Mouse (Mus musculus) heart, embryonic 15.5 days (tissue): ENCODE measurements around the gene Rab3c. TPM values are rescaled to one million over a fixed set of nuclear protein-coding genes. Genes with fewer than 3 reads are reported as not detected.

Experiments used
- ATAC-seq: fragments of 200-750 bp; cut with Nextera tagmentation; replicated peaks from 2 replicates; pipeline ENCODE4 v1.8.0; 2017; ENCODE audit warnings: low read depth, moderate TSS enrichment; ENCODE audit not compliant: insufficient number of reproducible peaks, insufficient read depth, low FRiP score
- H3K27ac ChIP-seq: fragments of 300-500 bp; sonication (generic); 2 replicates; pipeline ENCODE4 v1.5.1; 2015; ENCODE audit warnings: mild to moderate bottlenecking, inconsistent platforms
- H3K27me3 ChIP-seq: fragments of 300-500 bp; sonication (generic); 2 replicates; pipeline ENCODE4 v1.6.1; 2015; ENCODE audit warnings: inconsistent platforms
- H3K36me3 ChIP-seq: fragments of 300-500 bp; sonication (generic); 2 replicates; pipeline ENCODE4 v1.6.1; 2015; ENCODE audit warnings: mild to moderate bottlenecking, inconsistent platforms
- H3K4me1 ChIP-seq: fragments of 300-500 bp; sonication (generic); replicated peaks from 2 replicates; pipeline ENCODE4 v1.6.1; 2015; ENCODE audit warnings: inconsistent platforms
- H3K4me2 ChIP-seq: fragments of 300-500 bp; sonication (generic); 2 replicates; pipeline ENCODE4 v1.6.1; 2015; ENCODE audit warnings: inconsistent platforms, mild to moderate bottlenecking, moderate library complexity
- H3K4me3 ChIP-seq: fragments of 300-500 bp; sonication (generic); 2 replicates; pipeline ENCODE4 v1.5.1; 2015; ENCODE audit warnings: mild to moderate bottlenecking, inconsistent platforms
- H3K9ac ChIP-seq: fragments of 300-500 bp; sonication (generic); 2 replicates; pipeline ENCODE4 v1.6.1; 2015; ENCODE audit warnings: mild to moderate bottlenecking, inconsistent platforms
- H3K9me3 ChIP-seq: fragments of 300-500 bp; sonication (generic); replicated peaks from 2 replicates; pipeline ENCODE4 v1.6.1; 2016; ENCODE audit warnings: inconsistent platforms
- WGBS: fragments of 180-500 bp; shearing (Covaris S2); methylation state at CpG from one replicate; pipeline ENCODE4 v1.1.7; 2015; ENCODE audit warnings: mixed read lengths; 5-methylcytosine and 5-hydroxymethylcytosine counted together
- polyA plus RNA-seq: library from polyadenylated mRNA; unstranded; fragments of >200 nt; fragmentation: Nextera tagmentation; extraction: Ambion mirVana; gene quantifications from 2 replicates; pipeline ENCODE4 v1.2.1, GENCODE M21; 2015

Rab3c gene
- polyA plus RNA-seq, 1 experiment from 2014 or later, result 0.25 TPM

- Histone ChIP-seq H3K4me2 (no peak overlapping the region), H3K27me3 (no peaks in the 10 kb centered on the region), H3K9me3 (no peaks in the 10 kb centered on the region), H3K27ac (no peak overlapping the region), H3K4me3 (no peak overlapping the region), H3K9ac (no peak overlapping the region), H3K4me1 (no peaks in the 10 kb centered on the region), H3K36me3 (no peaks in the 10 kb centered on the region)
- no peak for ATAC-seq
These were observed 199.6 kb downstream of the Rab3c start for GRCm38 (mm10) chr13:110081174-110081573.

GRCm38 (mm10) chr13:110075587-110075986, 205.2 kb downstream of the Rab3c start:
- H3K4me1 ChIP-seq, result no peaks in the 10 kb centered on the region

GRCm38 (mm10) chr13:110074180-110074579, 206.6 kb downstream of the Rab3c start:
- WGBS, result 69% methylated on average over 2 of the region's 2 CpGs
- no peak overlapping the region for H3K4me2 ChIP-seq
- no peaks in the 10 kb centered on the region for H3K4me1 ChIP-seq
- no peak for ATAC-seq
- no peaks in the 10 kb centered on the region for H3K9me3 ChIP-seq
- H3K9ac ChIP-seq, result no peak overlapping the region
- no peak overlapping the region for H3K27ac ChIP-seq
- H3K36me3 ChIP-seq, result no peaks in the 10 kb centered on the region
- H3K27me3 ChIP-seq, result no peaks in the 10 kb centered on the region
- no peak overlapping the region for H3K4me3 ChIP-seq

More at GRCm38 (mm10) chr13:110075587-110075986, 205.2 kb downstream of the Rab3c start:
- Histone ChIP-seq H3K4me2 (no peak overlapping the region), H3K9me3 (no peaks in the 10 kb centered on the region), H3K4me3 (no peak overlapping the region), H3K36me3 (no peaks in the 10 kb centered on the region), H3K27ac (no peak overlapping the region), H3K27me3 (no peaks in the 10 kb centered on the region), H3K9ac (no peak overlapping the region)
- WGBS, result 81% methylated on average over 9 of the region's 9 CpGs
- no peak for ATAC-seq

- 56% methylated on average over 3 of the region's 3 CpGs for WGBS
- H3K4me3 ChIP-seq, result no peak overlapping the region
- H3K27ac ChIP-seq, result no peak overlapping the region
- H3K9ac ChIP-seq, result no peak overlapping the region
- H3K4me2 ChIP-seq, result no peak overlapping the region
- no peaks in the 10 kb centered on the region for H3K9me3 ChIP-seq
- H3K4me1 ChIP-seq, result peaks cover 4% of the 10 kb centered on the region; the same call in 1 of the 2 replicates
- ATAC-seq, result no peak
- H3K36me3 ChIP-seq, result no peaks in the 10 kb centered on the region
- no peaks in the 10 kb centered on the region for H3K27me3 ChIP-seq
These were observed 213.6 kb downstream of the Rab3c start for GRCm38 (mm10) chr13:110067149-110067548.

- Histone ChIP-seq H3K27me3 (no peaks in the 10 kb centered on the region), H3K36me3 (no peaks in the 10 kb centered on the region), H3K4me3 (no peak overlapping the region), H3K27ac (no peak overlapping the region), H3K4me1 (peaks cover 4% of the 10 kb centered on the region; the same call in 1 of the 2 replicates), H3K4me2 (no peak overlapping the region), H3K9me3 (no peaks in the 10 kb centered on the region), H3K9ac (no peak overlapping the region)
- no peak for ATAC-seq
- 75% methylated on average over 2 of the region's 2 CpGs for WGBS
These were observed 214.1 kb downstream of the Rab3c start for GRCm38 (mm10) chr13:110066674-110067073.

GRCm38 (mm10) chr13:110062835-110063411, 217.9 kb downstream of the Rab3c start:
- Histone ChIP-seq H3K4me3 (no peak overlapping the region), H3K9me3 (no peaks in the 10 kb centered on the region), H3K4me1 (peaks cover 4% of the 10 kb centered on the region; the same call in 1 of the 2 replicates), H3K9ac (no peak overlapping the region), H3K27me3 (no peaks in the 10 kb centered on the region), H3K4me2 (no peak overlapping the region), H3K36me3 (no peaks in the 10 kb centered on the region), H3K27ac (no peak overlapping the region)
- peak; percentile 62 for ATAC-seq
- 19% methylated on average over 9 of the region's 9 CpGs for WGBS

GRCm38 (mm10) chr13:110062288-110062687, 218.5 kb downstream of the Rab3c start:
- H3K27ac ChIP-seq, result no peak overlapping the region
- ATAC-seq, result no peak
- no peaks in the 10 kb centered on the region for H3K36me3 ChIP-seq
- H3K9me3 ChIP-seq, result no peaks in the 10 kb centered on the region
- H3K9ac ChIP-seq, result no peak overlapping the region
- peaks cover 4% of the 10 kb centered on the region; the same call in 1 of the 2 replicates for H3K4me1 ChIP-seq
- H3K4me3 ChIP-seq, result no peak overlapping the region
- no peaks in the 10 kb centered on the region for H3K27me3 ChIP-seq
- no peak overlapping the region for H3K4me2 ChIP-seq
- WGBS, result 55% methylated on average over 8 of the region's 8 CpGs

GRCm38 (mm10) chr13:110054538-110054937, 226.3 kb downstream of the Rab3c start:
- no peaks in the 10 kb centered on the region for H3K36me3 ChIP-seq
- ATAC-seq, result no peak
- 67% methylated on average over 8 of the region's 8 CpGs for WGBS

GRCm38 (mm10) chr13:110048767-110049434, 231.9 kb downstream of the Rab3c start:
- H3K27ac ChIP-seq, result no peak overlapping the region
- H3K4me1 ChIP-seq, result peaks cover 2% of the 10 kb centered on the region; the same call in 1 of the 2 replicates
- no peaks in the 10 kb centered on the region for H3K27me3 ChIP-seq
- 52% methylated on average over 5 of the region's 5 CpGs for WGBS
- H3K36me3 ChIP-seq, result no peaks in the 10 kb centered on the region
- no peak overlapping the region for H3K4me2 ChIP-seq
- H3K9me3 ChIP-seq, result no peaks in the 10 kb centered on the region
- H3K4me3 ChIP-seq, result no peak overlapping the region
- ATAC-seq, result no peak
- H3K9ac ChIP-seq, result no peak overlapping the region

More at GRCm38 (mm10) chr13:110054538-110054937, 226.3 kb downstream of the Rab3c start:
- no peak overlapping the region for H3K9ac ChIP-seq
- H3K9me3 ChIP-seq, result no peaks in the 10 kb centered on the region
- H3K4me3 ChIP-seq, result no peak overlapping the region
- H3K4me1 ChIP-seq, result no peaks in the 10 kb centered on the region
- no peaks in the 10 kb centered on the region for H3K27me3 ChIP-seq
- no peak overlapping the region for H3K27ac ChIP-seq
- H3K4me2 ChIP-seq, result no peak overlapping the region

GRCm38 (mm10) chr13:110044418-110044817, 236.4 kb downstream of the Rab3c start:
- H3K27ac ChIP-seq, result no peak overlapping the region
- 69% methylated on average over 4 of the region's 4 CpGs for WGBS
- no peaks in the 10 kb centered on the region for H3K36me3 ChIP-seq
- no peaks in the 10 kb centered on the region for H3K27me3 ChIP-seq
- H3K9ac ChIP-seq, result no peak overlapping the region
- H3K9me3 ChIP-seq, result no peaks in the 10 kb centered on the region
- H3K4me1 ChIP-seq, result peaks cover 2% of the 10 kb centered on the region; the same call in 1 of the 2 replicates
- no peak overlapping the region for H3K4me3 ChIP-seq
- ATAC-seq, result no peak
- H3K4me2 ChIP-seq, result no peak overlapping the region

GRCm38 (mm10) chr13:110039779-110040498, 240.9 kb downstream of the Rab3c start:
- H3K4me3 ChIP-seq, result no peak overlapping the region
- H3K36me3 ChIP-seq, result no peaks in the 10 kb centered on the region
- no peak overlapping the region for H3K4me2 ChIP-seq
- H3K9ac ChIP-seq, result no peak overlapping the region
- no peaks in the 10 kb centered on the region for H3K4me1 ChIP-seq
- H3K27ac ChIP-seq, result no peak overlapping the region
- WGBS, result 81% methylated on average over 3 of the region's 3 CpGs
- H3K9me3 ChIP-seq, result no peaks in the 10 kb centered on the region
- H3K27me3 ChIP-seq, result no peaks in the 10 kb centered on the region
- no peak for ATAC-seq
